In genomic region chr3:65006127-65006526, GRCm38 (mm10) we compare ENCODE assay signal across 35 mouse cellular contexts.
"Had no signal": no experiment of that assay in that cellular context is flagged by ENCODE, and none has a peak within 500 bp of the region (broad histone marks: within the 10 kb centered on the region; RNA-seq: fewer than 3 reads in every experiment).

No protein-coding gene starts in this region.

- H3K27ac ChIP-seq: heart, adult 2 months; heart, embryonic 10.5 days; heart, embryonic 13.5 days; heart, embryonic 15.5 days; hindbrain, embryonic 10.5 days; hindbrain, embryonic 12.5 days; hindbrain, embryonic 13.5 days; hindbrain, embryonic 14.5 days; hindbrain, embryonic 15.5 days; hindbrain, postnatal 0 days; intestine, embryonic 15.5 days; kidney, embryonic 15.5 days; kidney, postnatal 0 days; layer of hippocampus, adult 2 months had no signal

- ATAC-seq: hindbrain, embryonic 16.5 days; hindbrain, postnatal 0 days; inflammation-experienced regulatory T-cells, adult 6 months; intestine, embryonic 15.5 days; intestine, embryonic 16.5 days; intestine, postnatal 0 days had no signal

- H3K9ac ChIP-seq: heart, embryonic 12.5 days; heart, embryonic 13.5 days; heart, embryonic 15.5 days; hindbrain, embryonic 12.5 days; hindbrain, embryonic 13.5 days; hindbrain, embryonic 14.5 days; hindbrain, embryonic 15.5 days; intestine, embryonic 15.5 days; kidney, embryonic 15.5 days had no signal

- H3K27me3 ChIP-seq: heart, embryonic 12.5 days; heart, embryonic 13.5 days; heart, embryonic 15.5 days; hindbrain, embryonic 12.5 days; hindbrain, embryonic 13.5 days; hindbrain, embryonic 15.5 days; intestine, embryonic 15.5 days; kidney, embryonic 15.5 days had no signal

- H3K4me2 ChIP-seq: heart, embryonic 11.5 days; heart, embryonic 12.5 days; heart, embryonic 13.5 days; heart, embryonic 15.5 days; hindbrain, embryonic 12.5 days; hindbrain, embryonic 13.5 days; hindbrain, embryonic 14.5 days; hindbrain, embryonic 15.5 days; intestine, embryonic 15.5 days; kidney, embryonic 15.5 days had no signal

- H3K9me3 ChIP-seq: heart, embryonic 10.5 days; heart, embryonic 12.5 days; heart, embryonic 13.5 days; heart, embryonic 15.5 days; hindbrain, embryonic 10.5 days; hindbrain, embryonic 12.5 days; hindbrain, embryonic 13.5 days; hindbrain, embryonic 15.5 days; intestine, embryonic 15.5 days; kidney, embryonic 15.5 days had no signal

- H3K4me1 ChIP-seq: heart, embryonic 10.5 days; heart, embryonic 12.5 days; heart, embryonic 13.5 days; heart, embryonic 15.5 days; hindbrain, embryonic 10.5 days; hindbrain, embryonic 12.5 days; hindbrain, embryonic 13.5 days; hindbrain, embryonic 15.5 days; intestine, embryonic 15.5 days; kidney, embryonic 15.5 days had no signal

- H3K36me3 ChIP-seq: heart, embryonic 10.5 days; heart, embryonic 12.5 days; heart, embryonic 13.5 days; heart, embryonic 15.5 days; hindbrain, embryonic 10.5 days; hindbrain, embryonic 12.5 days; hindbrain, embryonic 13.5 days; hindbrain, embryonic 15.5 days; intestine, embryonic 15.5 days; kidney, embryonic 15.5 days had no signal

- DNase-seq: heart, adult 2 months; heart, postnatal 10 days; heart, postnatal 14 days; heart, postnatal 36 days; heart, postnatal 4 days; kidney, adult 11 months; kidney, adult 18-20 months; kidney, adult 2 months; kidney, adult 8-10 months; kidney, adult 9 months; kidney, postnatal 10 days; kidney, postnatal 14 days; kidney, postnatal 25 days; kidney, postnatal 36 days; kidney, postnatal 4 days; layer of hippocampus, adult 9-11 months had no signal

- H3K4me3 ChIP-seq: heart, adult 2 months; heart, embryonic 10.5 days; heart, embryonic 12.5 days; heart, embryonic 13.5 days; heart, embryonic 15.5 days; hindbrain, embryonic 10.5 days; hindbrain, embryonic 12.5 days; hindbrain, embryonic 13.5 days; hindbrain, embryonic 15.5 days; intestine, embryonic 15.5 days; kidney, embryonic 15.5 days; layer of hippocampus, adult 2 months had no signal
